Mouse (Mus musculus) gastrocnemius, postnatal 4 days (tissue): ENCODE measurements around the gene Tmem147. TPM values are rescaled to one million over a fixed set of nuclear protein-coding genes. Genes with fewer than 3 reads are reported as not detected.
"Not testable (repeated sequence)": the region's sequence is repeated elsewhere in the genome, so short reads cannot be mapped to it uniquely, and the experiment has no call there.

Experiments
- DNase-seq, 2 experiments: peaks; one replicate each; pipeline ENCODE4 v3.0.0; 2021 to 2022; ENCODE audit warnings: low spot score in 2 of 2, mixed read lengths in 2 of 2
- long read RNA-seq, 2 experiments: library from polyadenylated mRNA; stranded (forward); transcript quantifications; one replicate each; pipeline ENCODE4 v2.0.0; 2021
- total RNA-seq, 2 experiments: library from RNA; stranded (reverse); gene quantifications; 2 replicates each; pipeline ENCODE4 v1.2.3; 2021

Tmem147 gene
- 100 to 1,000 TPM; 144 to 145 TPM for total RNA-seq
- long read RNA-seq, experiment 1, transcript Tmem147-201 (7 exons, 870 nt) = major isoform, 61 of 72 reads
- long read RNA-seq, experiment 1, transcript Tmem147-207 (6 exons, 727 nt) = minor isoform, 6 of 72 reads
- long read RNA-seq, experiment 1, partial matches to known transcripts = 2 of 72 reads
- long read RNA-seq, experiment 1, other reads (novel, unspliced or antisense) = 1 of 72 reads
- long read RNA-seq, experiment 2, transcript Tmem147-201 (7 exons, 870 nt) = major isoform, 73 of 82 reads
- long read RNA-seq, experiment 2, partial matches to known transcripts = 4 of 82 reads
- long read RNA-seq, experiment 2, other reads (novel, unspliced or antisense) = 2 of 82 reads

DNA sequence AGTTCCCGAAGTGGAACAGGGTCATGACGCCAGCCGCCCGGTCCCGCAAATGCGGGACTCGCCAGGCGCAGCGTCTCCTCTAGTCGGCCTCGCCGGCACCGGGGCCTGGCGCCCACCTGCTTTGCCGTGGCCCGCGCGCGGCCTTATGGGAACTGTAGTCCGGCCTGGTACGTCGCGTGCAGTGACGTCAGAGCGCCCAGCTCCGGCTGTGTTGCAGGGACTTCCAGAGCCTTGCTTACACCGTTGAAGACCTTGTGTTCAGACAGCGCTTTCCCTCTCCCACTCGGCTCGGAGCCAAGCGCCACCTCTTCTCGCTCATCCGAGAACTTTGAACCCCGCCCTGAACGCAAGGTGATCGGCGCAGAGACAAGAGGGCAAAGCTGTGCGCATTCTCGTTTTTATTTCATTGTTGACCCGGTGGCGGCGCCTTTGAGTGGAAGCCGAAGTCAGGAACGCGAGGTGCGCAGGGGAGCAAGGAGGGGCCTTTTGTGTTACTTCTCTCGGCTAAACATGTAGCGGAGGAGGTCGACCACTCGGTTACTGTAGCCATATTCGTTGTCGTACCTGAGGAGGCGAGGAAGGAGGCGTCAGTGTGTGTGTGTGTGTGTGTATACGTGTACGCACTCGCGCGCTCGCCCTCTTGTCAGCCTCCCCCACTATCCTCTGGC, at the start of gene Tmem147:
Tmem147 (minus strand) TSS at position 145 of the 668 bp plus-strand sequence.
- DNase-seq = peak; percentile 84 to 94

DNA sequence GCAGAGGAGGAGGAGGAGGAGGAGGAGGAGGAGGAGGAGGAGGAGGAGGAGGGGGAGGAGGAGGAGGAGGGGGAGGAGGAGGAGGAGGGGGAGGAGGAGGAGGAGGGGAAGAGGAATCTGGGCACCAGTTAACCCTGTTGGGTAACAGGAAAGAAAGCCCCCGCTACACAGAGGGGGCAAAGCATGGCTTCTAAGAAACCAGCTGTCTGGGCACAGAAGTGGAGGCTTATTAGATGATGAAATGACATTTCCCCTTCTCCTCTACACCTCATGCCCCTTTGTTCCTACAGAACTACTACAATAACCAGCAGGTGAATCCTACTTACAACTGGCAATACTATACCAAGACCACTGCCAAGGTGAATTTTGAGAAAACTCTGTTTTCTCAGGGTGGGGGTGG, 48.6 kb upstream of the Tmem147 start:
- no peak for DNase-seq

DNA sequence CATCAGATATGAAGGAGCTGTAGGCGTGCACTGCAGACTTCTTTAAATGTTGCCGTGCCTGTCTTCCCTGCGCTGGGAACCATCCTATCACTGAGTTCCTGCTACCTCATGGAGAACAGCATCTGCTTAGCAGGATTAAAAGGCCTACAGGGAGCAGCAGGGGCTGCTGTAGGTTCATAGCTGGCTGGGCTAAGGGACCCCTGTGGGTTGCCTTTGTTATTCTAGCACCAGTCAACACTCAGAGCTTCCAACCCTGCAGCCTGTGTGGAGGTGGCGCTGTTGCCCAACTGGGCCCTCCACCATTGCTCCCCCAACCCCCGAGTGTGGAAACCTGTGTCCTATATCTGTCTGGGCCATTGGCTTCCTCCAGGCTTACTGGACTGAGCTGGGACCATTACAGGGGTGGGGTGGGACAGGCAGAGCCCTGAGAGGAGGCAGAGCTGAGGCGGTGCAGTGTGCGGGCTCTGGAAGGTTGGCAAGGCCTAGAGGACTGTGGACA, 47.8 kb upstream of the Tmem147 start:
- DNase-seq = no peak

- no peak for DNase-seq
These were observed 46.8 kb upstream of the Tmem147 start for GRCm38 (mm10) chr7:30776104-30776503.

GRCm38 (mm10) chr7:30769236-30769635, 39.9 kb upstream of the Tmem147 start:
- DNase-seq = no peak

GRCm38 (mm10) chr7:30766408-30766807, 37.1 kb upstream of the Tmem147 start:
- DNase-seq = no peak

DNA sequence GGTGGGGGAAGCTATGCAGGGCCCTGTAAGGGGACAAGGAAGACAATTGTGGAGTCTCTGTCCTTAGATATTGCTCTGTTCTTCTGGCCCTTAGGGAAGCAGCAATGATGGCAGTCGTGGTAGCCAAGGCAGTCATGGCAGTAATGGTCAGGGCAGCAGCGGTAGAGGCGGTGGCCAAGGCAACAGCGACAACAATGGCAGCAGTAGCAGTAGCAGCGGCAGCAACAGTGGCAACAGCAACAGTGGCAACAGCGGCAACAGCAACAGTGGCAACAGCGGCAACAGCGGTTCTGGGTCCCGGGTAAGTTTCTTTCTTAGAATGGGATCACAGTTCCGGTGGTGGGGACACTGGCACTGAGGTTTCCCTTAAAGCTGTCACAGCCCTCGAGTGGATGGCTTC, 35.8 kb upstream of the Tmem147 start:
- no peak for DNase-seq

DNA sequence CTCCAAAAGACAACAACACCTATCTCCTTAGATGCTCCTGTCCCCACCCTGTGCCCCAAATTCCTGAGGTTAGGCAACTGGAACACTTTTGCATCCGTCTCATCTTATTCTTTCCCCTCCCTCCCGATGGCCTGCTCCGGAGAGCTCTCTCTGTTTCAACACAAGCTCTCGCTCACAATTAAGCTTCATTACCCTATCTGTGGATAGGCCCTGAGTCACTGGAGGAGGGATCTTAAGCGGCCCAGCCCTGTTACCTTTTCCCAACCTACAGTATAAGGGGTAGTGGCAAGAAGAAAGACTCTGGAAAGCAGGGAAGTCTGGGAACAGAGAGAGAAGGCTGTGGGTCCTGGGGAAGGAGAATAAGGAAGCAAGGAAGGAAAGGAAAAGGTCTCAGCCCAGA, 34.1 kb upstream of the Tmem147 start, which contains the start of gene Dmkn:
Dmkn (plus strand) TSS at position 301 of the 400 bp plus-strand sequence.
- DNase-seq = no peak

DNA sequence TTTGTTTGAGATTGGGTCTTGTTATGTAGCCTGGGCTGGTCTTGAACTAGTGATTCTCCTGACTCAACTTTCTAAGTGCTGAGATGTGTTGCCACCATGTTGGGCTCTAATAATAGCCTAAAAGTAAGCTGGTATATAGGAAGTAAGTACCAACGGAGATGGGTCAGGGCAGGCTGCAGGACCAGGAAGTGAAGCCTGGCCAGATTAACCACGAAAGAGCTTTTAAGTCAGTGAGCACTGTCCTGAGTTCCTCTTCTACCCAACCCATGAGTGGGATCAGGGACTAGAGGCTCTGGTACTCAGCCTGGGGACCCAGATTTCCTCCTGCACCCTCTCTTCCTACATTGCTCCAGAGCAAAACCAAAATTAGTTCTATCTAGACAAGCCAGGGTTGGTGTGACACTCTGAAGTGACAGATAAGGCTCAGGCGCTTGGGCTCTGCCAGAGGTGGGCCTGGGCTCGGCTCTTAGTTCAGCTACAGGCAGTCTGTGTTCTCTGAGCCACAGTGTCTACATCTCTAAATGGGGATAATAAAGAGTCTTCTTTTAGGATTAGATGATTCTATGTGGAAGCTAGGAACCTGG, 32.5 kb upstream of the Tmem147 start:
- DNase-seq = no peak

DNA sequence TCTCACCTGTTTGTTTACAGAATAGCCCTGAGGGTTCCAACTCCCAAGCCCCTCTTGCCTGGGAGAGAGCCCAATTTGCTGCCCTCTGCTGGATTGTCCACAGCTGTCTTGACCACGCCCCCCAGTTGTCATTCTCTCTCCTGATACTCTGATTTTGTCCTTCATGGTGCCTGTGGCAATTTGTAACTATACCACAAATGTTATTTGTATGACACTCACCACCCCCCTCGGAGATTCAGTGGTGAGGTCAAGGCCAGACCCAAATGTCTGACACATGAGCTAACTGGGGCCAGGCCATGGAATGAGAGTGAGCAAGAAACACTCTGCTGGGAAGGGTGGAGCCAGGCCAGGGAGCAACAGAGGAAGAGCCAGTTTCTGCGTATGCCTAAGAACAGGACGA, 29.5 kb upstream of the Tmem147 start:
- peak in 1 of 2 experiments; percentile 36 for DNase-seq

DNA sequence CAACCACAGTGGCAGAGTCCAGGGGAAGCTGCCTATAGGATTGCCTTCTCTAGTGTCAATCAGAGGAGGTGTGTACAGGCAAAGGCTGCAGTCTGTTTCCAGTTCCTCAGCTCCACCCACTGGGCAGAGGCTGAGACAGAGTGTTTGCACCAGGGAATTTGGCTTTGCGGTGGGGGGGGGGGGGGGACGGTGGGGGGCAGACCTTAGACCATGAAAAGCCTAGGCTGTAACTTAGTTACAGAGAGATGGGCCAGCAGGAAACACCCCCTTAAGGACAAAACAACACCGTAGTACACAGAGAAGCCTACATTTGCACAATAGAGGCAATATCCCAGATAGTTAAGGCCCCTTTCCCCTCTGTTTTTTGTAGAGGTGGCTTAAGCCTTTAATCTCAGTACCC, 27.7 kb upstream of the Tmem147 start:
- DNase-seq = no peak

DNA sequence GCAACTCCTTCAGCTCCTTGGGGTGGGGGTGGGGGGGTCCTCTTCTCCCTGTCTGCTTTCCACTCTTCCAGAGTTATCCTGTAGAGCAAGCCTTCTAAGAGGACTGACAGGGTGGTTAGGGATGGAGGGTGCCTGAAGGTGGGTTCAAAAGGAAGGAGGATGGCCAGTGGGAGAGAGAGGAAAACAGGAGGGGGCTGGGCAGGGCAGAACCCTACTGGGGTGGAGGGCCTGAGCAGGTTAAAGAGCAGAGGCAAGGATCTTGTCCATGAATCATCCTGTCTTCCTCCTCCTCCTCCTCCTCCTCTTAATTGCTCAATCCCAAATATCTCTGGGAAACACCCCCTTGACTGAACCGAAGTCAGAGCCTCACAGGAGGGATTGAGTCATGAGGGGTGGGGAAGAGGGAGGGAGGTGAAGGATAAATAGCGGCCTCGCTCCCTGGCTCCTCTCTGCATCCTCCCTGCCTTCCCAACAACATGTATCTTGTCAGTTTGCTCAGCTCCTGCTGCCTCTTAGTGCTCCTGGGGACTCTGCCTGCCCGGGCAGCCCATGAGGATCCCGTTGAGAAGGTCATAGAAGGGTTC, 21.8 kb upstream of the Tmem147 start, which contains the start of gene Sbsn:
Sbsn (plus strand) TSS at position 386 of the 584 bp plus-strand sequence.
- no peak for DNase-seq

DNA sequence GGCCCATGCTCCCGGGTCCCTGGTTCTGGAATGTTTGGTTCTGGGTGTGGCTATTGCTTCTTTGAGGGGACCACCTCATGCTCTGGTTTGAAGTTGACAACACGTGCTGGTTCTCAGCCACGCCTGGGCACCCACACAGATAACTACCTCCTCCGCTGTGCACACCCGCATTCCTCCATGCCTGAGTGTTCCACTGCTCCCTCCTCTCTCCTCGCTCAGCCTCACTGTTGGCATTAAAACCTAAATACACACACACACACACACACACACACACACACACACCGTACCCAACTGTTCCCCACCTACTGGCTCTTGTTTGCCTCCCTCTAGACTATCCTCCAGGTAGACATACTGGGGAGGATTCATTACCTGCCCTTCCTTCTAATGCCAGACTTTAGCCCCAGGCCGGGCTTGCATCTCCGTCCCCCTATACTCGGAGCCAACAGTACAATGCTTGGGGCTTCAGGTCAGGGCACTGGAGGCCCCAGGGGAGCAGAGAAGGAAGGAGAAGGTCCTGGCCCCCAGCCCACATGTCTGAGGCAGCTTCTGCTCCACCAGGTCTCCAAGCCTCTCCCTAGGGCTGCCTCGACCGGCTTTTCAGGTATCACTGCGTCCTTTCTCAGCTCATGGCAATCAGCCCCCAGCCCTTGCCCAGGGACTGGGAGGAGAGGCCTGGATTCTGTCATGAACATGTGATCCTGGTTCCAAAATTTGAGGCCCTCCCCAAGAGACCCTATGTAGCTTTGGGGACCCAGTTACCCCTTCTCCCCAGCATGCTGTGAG, 20.7 kb upstream of the Tmem147 start:
- DNase-seq = no peak

- DNase-seq = no peak
These were observed 18.3 kb upstream of the Tmem147 start for GRCm38 (mm10) chr7:30747525-30748204.

DNA sequence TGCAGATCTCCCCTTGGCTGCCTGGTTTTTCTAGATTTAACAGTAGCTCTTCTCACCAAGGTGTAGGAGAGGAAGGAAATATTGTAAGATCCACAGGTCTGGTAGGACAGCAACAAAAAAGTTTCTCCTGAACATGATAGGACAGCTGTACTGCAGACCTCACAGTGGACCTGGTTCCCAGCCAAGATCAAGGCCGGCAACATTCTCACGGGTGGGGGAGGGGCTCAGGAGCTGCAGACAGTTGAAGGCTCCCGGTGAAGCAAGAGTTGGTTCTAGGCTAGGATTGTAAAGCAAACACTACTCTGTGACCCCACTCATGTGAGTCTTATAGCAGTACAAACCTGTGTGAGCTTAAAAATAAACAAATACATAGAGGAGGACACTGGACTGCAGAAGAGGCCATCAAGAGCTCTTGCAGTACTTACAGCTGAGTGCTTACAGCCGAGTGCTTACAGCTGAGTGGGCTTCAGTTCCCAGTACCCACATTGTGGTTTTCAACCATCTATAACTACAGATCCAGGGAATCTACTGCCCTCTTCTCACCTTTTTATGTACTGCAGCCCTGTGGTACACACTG, 14.8 kb upstream of the Tmem147 start:
- DNase-seq = peak in 1 of 2 experiments; percentile 48

GRCm38 (mm10) chr7:30743617-30744016, 14.3 kb upstream of the Tmem147 start, which contains the start of gene Gapdhs:
TSS of gene Gapdhs (minus strand) at chr7:30743681.
- DNase-seq = not testable (repeated sequence)

- not testable (repeated sequence) for DNase-seq
These were observed 13.2 kb upstream of the Tmem147 start for GRCm38 (mm10) chr7:30742570-30742969.

- DNase-seq = no peak
These were observed 6.9 kb upstream of the Tmem147 start for GRCm38 (mm10) chr7:30736211-30736610.

GRCm38 (mm10) chr7:30730064-30730722, 853 bp upstream of the Tmem147 start:
- DNase-seq = not testable (repeated sequence)
